Mouse (Mus musculus) olfactory bulb, adult 2 months (tissue): ENCODE measurements around the gene Amd1.

ENCODE experiments used
- CTCF ChIP-seq: fragments of 200-500 bp; IDR thresholded peaks from 2 replicates; pipeline ENCODE4 v1.5.1; 2012; ENCODE audit warnings: low read depth, mild to moderate bottlenecking, low read length, moderate library complexity; ENCODE audit not compliant: insufficient read depth
- POLR2A ChIP-seq: fragments of 200-500 bp; IDR thresholded peaks from 2 replicates; pipeline ENCODE4 v1.6.1; 2012; ENCODE audit warnings: mild to moderate bottlenecking, low read depth, low read length, moderate library complexity; ENCODE audit not compliant: insufficient read depth

DNA sequence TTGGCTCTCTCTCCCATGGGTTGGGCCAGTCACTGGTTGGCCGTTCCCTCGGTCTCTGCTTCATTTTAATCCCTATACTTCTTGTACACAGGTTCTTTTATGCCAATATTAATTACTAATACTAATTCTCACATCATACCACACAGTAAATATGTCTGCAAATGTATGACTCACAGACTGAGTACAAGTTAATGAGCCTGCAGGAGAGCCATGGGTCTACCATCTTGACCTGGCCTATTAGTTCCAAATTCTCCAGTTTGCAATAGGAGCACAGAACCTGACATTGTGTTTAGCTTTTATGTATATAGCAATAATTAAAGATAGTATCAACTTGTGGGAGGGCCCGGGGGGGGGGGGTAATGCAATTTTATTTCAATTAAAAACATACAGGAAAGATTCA lies 17.0 kb downstream of the Amd1 start:
- TF ChIP-seq POLR2A (no peak), CTCF (no peak)
